In the genomic region with DNA sequence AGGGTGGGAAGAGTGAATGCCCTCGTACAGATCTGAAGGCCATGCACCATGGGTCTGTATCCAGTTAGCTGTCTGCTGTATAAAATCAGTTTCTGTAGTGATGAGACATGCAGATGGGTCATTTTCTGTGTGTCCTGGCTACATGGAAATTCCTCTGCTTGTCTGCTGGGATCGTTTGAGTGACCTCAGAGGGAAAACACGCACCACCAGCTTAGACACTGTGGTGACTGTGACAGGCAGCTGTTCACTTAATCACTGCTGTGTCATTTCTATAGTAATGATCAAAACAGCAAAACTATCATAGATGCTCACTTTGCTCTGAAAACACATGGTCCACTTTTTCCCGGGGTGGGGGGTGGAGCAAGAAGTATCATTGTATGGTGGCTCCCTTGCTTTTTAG, we compare ENCODE assay signal across 11 mouse cellular contexts.
"Had no signal": no experiment of that assay in that cellular context is flagged by ENCODE, and none has a peak within 500 bp of the region (broad histone marks: within the 10 kb centered on the region; RNA-seq: fewer than 3 reads in every experiment).

No protein-coding gene starts in this region.

- H3K4me3 ChIP-seq: midbrain, embryonic 10.5 days had no signal

- DNase-seq: kidney, adult 8-10 months; kidney, postnatal 25 days; layer of hippocampus, adult 9-11 months; layer of hippocampus, postnatal 36 days; lung, adult 18-20 months; right cerebral cortex, adult 18-20 months; thymus, postnatal 4 days had no signal

- H3K9me3 ChIP-seq: midbrain, embryonic 10.5 days had no signal

- H3K27ac ChIP-seq: liver, embryonic 14.5 days; midbrain, embryonic 10.5 days; stomach, postnatal 0 days had no signal

- H3K36me3 ChIP-seq: midbrain, embryonic 10.5 days had no signal

- H3K9ac ChIP-seq: liver, embryonic 14.5 days had no signal

- ATAC-seq: midbrain, embryonic 16.5 days had no signal
